Mouse (Mus musculus) induced T-regulatory cell, adult 2 months (primary cell): Measurements from ENCODE around the gene Slfn8.
"Not testable (repeated sequence)": the region's sequence is repeated elsewhere in the genome, so short reads cannot be mapped to it uniquely, and the experiment has no call there.

Experiments used
- DNase-seq: peaks from one replicate; pipeline ENCODE4 v3.0.0-alpha.2; 2012; ENCODE audit warnings: low read depth

The Slfn8 gene

GRCm38 (mm10) chr11:83020621-83021020 lies at the start of gene Slfn8:
TSS of gene Slfn8 (minus strand) at chr11:83020810.
- DNase-seq = peak; percentile 79

GRCm38 (mm10) chr11:83067982-83068694 lies 47.5 kb upstream of the Slfn8 start:
- peak; percentile 64 for DNase-seq

- peak; percentile 85 for DNase-seq
These were observed 46.3 kb upstream of the Slfn8 start for GRCm38 (mm10) chr11:83066640-83067531.

GRCm38 (mm10) chr11:83065441-83066344 lies 45.1 kb upstream of the Slfn8 start:
- DNase-seq = peak; percentile 69

- DNase-seq = peak; percentile 85
These were observed 44.3 kb upstream of the Slfn8 start, which contains the start of gene Slfn2 for GRCm38 (mm10) chr11:83064946-83065345. TSS of gene Slfn2 (plus strand) at chr11:83065112.

- DNase-seq = peak; percentile 46
These were observed 43.3 kb upstream of the Slfn8 start for GRCm38 (mm10) chr11:83063941-83064349.

- DNase-seq = no peak
These were observed 42.5 kb upstream of the Slfn8 start for GRCm38 (mm10) chr11:83063126-83063525.

GRCm38 (mm10) chr11:83061806-83062205 lies 41.2 kb upstream of the Slfn8 start:
- DNase-seq = no peak

GRCm38 (mm10) chr11:83060412-83061020 lies 39.9 kb upstream of the Slfn8 start:
- DNase-seq = peak; percentile 51

GRCm38 (mm10) chr11:83057863-83058262 lies 37.3 kb upstream of the Slfn8 start:
- peak; percentile 88 for DNase-seq

- DNase-seq = no peak
These were observed 25.0 kb upstream of the Slfn8 start for GRCm38 (mm10) chr11:83045642-83046041.

- DNase-seq = peak; percentile 84
These were observed 23.3 kb upstream of the Slfn8 start for GRCm38 (mm10) chr11:83043891-83044290.

GRCm38 (mm10) chr11:83041000-83041399 lies 20.4 kb upstream of the Slfn8 start:
- peak; percentile 49 for DNase-seq

- peak; percentile 88 for DNase-seq
These were observed 19.7 kb upstream of the Slfn8 start for GRCm38 (mm10) chr11:83040325-83040724.

- no peak for DNase-seq
These were observed 19.2 kb upstream of the Slfn8 start for GRCm38 (mm10) chr11:83039796-83040195.

GRCm38 (mm10) chr11:83039156-83039555 lies 18.5 kb upstream of the Slfn8 start:
- DNase-seq = peak; percentile 78

- not testable (repeated sequence) for DNase-seq
These were observed 18.1 kb upstream of the Slfn8 start for GRCm38 (mm10) chr11:83038686-83039085.

- peak; percentile 54 for DNase-seq
These were observed 770 bp downstream of the Slfn8 start for GRCm38 (mm10) chr11:83019561-83020519.

- DNase-seq = peak; percentile 38
These were observed 4.5 kb downstream of the Slfn8 start for GRCm38 (mm10) chr11:83016093-83016492.

GRCm38 (mm10) chr11:83013356-83013755 lies 7.3 kb downstream of the Slfn8 start:
- DNase-seq = no peak
